Mouse (Mus musculus): ENCODE results near the gene Cryzl1. TPM values are rescaled to one million over a fixed set of nuclear protein-coding genes. Genes with fewer than 3 reads are reported as not detected.
"Not testable (repeated sequence)": the region's sequence is repeated elsewhere in the genome, so short reads cannot be mapped to it uniquely, and the experiment has no call there.

Cryzl1 gene
- polyA plus RNA-seq, 1 experiment from 2014 or later, result 40.9 TPM

DNA sequence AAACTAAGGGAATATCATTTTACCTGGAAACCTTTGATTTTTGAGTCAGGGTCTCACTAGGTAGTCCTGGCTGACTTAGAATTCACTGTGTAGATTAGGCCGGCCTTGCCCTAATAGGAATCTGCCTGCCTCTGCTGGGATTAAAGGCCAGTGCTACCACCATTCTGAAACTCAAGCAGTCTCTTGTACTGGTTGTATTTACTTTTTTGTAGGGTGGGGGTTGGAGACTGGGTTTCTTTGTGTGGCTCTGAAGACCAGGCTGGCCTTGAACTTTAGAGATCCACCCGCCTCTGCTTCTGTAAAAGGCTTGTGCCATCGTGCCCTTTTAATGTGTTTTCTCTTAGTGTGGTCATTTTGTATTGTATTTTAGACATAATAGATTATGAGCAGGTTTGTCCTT lies 79.5 kb downstream of the Cryzl1 start:
- 55% methylated on average over 3 of the region's 3 CpGs for WGBS (ENCODE audit: insufficient replicate concordance)
- H3K27ac ChIP-seq, result no peak overlapping the region

DNA sequence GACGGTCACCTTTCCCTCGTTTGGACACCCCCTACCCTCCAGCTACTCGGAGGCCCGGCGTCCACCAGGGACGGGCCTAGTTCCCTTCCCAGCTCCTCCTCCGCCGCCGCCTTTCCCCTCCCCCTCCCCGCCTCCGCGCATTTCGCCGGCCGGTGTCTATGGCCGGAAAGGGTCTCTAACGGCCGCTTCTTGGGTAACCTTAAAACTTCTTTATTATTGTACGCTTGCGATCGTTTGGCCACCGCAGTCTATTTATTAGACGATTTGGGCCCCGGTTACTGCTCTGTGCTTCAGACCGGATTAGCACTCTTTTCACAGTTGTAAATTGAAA lies 80.6 kb downstream of the Cryzl1 start:
- H3K9me3 ChIP-seq (replicated peaks), result no peaks in the 10 kb centered on the region
- H3K4me3 ChIP-seq, result peak overlapping the region; percentile 83
- peak overlapping the region; percentile 94 for H3K9ac ChIP-seq
- H3K4me1 ChIP-seq, result peaks cover 41% of the 10 kb centered on the region
- peak overlapping the region; percentile 99 for H3K4me2 ChIP-seq
- peak; percentile 58 for ATAC-seq
- WGBS (ENCODE audit: insufficient replicate concordance), result under 1% methylated on average over 25 of the region's 25 CpGs
- no peaks in the 10 kb centered on the region for H3K27me3 ChIP-seq (replicated peaks)
- peaks cover 36% of the 10 kb centered on the region for H3K36me3 ChIP-seq
- H3K27ac ChIP-seq, result peak overlapping the region; percentile 100

More for the DNA sequence above, 79.5 kb downstream of the Cryzl1 start:
- Histone ChIP-seq H3K4me1 (peaks cover 37% of the 10 kb centered on the region), H3K9ac (peak overlapping the region; percentile 58), H3K9me3 (replicated peaks) (no peaks in the 10 kb centered on the region), H3K36me3 (peaks cover 39% of the 10 kb centered on the region), H3K4me3 (peak overlapping the region; percentile 83), H3K27me3 (replicated peaks) (no peaks in the 10 kb centered on the region), H3K4me2 (peak overlapping the region; percentile 99)
- no peak for ATAC-seq

DNA sequence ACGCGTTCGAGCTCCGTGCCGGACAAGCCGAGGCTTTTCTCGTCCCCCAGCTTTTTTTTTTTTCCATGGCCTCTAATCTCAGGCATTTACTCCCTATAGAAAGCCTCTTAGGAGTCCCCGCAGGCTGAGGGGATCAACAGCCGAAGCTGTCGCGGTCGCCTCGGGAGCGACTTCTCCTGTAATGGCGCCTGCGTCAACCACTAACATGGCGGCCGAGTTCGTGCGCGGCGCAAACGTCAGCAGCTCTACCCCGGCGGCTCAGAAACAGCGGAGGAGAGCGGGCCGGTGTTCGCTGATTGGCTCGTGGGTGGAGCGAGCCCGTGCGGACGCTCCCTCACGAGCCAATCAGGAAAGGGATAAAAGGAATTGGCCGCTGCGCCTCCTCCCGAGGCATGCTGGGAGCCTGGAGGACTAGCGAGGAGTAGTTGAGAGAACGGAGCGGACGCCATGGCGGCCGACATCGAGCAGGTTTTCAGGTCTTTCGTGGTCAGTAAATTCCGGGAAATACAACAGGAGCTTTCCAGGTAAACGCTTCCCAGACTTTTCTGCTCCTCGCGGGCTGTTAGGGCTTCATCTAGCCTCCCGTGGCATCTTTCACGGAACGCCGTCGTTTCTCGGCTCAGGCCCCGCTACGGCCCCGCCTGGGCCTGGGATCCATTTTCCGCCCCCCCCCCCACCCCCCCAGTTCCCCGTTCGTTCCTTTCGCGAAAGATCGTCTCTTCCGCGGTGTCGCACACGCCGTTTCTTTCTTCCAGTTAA lies 81.1 kb downstream of the Cryzl1 start, which contains the start of gene Son:
Gene Son (plus strand): TSS at position 46 of the 759 bp plus-strand sequence.
- Histone ChIP-seq H3K27me3 (replicated peaks) (no peaks in the 10 kb centered on the region), H3K9me3 (replicated peaks) (no peaks in the 10 kb centered on the region), H3K9ac (peak within 1 kb of the TSS; percentile 94), H3K4me2 (peak within 1 kb of the TSS; percentile 99), H3K36me3 (peaks cover 40% of the 10 kb centered on the region), H3K27ac (peak within 1 kb of the TSS; percentile 100), H3K4me1 (peaks cover 41% of the 10 kb centered on the region), H3K4me3 (peak within 1 kb of the TSS; percentile 83)
- peak; percentile 89 for ATAC-seq
- WGBS (ENCODE audit: insufficient replicate concordance), result under 1% methylated on average over 70 of the region's 70 CpGs

- ATAC-seq, result peak; percentile 88
These were observed 81.9 kb downstream of the Cryzl1 start, which contains the start of gene Gart for GRCm38 (mm10) chr16:91646681-91647419. Gene Gart (minus strand): TSS chr16:91646952.

DNA sequence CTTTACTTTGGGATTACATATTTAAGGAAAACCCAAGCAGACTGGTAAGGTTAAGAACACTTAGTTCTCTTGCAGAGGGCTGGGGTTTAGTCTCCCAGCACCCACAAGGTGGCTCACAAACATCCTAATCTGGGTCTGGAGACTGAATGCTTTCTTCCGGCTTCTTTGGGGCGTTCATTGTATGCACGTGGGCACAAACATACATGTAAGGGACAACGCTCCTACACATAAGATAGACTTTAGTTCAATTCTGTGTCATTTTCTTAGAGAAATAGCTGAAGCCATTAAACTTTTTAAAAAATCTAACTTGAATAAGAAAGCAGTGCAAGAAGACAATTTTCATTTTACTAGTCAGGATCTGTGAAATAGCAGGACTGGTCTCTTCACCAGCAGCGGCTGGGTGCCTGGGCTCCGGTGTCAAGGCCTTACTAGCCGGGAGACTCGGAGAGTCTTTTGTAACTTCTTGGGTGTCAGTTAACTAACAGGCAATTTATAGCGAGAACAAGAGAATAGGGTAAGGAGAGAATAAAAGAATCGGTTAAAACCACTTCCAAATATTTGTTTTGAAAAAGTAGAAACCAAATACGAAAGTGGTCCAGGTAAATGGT lies 82.7 kb downstream of the Cryzl1 start:
- peaks cover 40% of the 10 kb centered on the region for H3K36me3 ChIP-seq
- peaks cover 32% of the 10 kb centered on the region for H3K4me1 ChIP-seq
- no peak for ATAC-seq
- H3K27me3 ChIP-seq (replicated peaks), result no peaks in the 10 kb centered on the region
- H3K4me2 ChIP-seq, result peak overlapping the region; percentile 99
- under 1% methylated on average over 11 of the region's 11 CpGs for WGBS (ENCODE audit: insufficient replicate concordance)
- peak overlapping the region; percentile 94 for H3K9ac ChIP-seq
- H3K9me3 ChIP-seq (replicated peaks), result no peaks in the 10 kb centered on the region
- H3K27ac ChIP-seq, result peak overlapping the region; percentile 100
- peak overlapping the region; percentile 83 for H3K4me3 ChIP-seq

More at GRCm38 (mm10) chr16:91646681-91647419, 81.9 kb downstream of the Cryzl1 start, which contains the start of gene Gart:
- Histone ChIP-seq H3K4me3 (peak within 1 kb of the TSS; percentile 83), H3K36me3 (peaks cover 40% of the 10 kb centered on the region), H3K27ac (peak within 1 kb of the TSS; percentile 100), H3K9ac (peak within 1 kb of the TSS; percentile 94), H3K4me2 (peak within 1 kb of the TSS; percentile 99), H3K4me1 (peaks cover 33% of the 10 kb centered on the region), H3K9me3 (replicated peaks) (no peaks in the 10 kb centered on the region), H3K27me3 (replicated peaks) (no peaks in the 10 kb centered on the region)
- under 1% methylated on average over 59 of the region's 59 CpGs for WGBS (ENCODE audit: insufficient replicate concordance)

DNA sequence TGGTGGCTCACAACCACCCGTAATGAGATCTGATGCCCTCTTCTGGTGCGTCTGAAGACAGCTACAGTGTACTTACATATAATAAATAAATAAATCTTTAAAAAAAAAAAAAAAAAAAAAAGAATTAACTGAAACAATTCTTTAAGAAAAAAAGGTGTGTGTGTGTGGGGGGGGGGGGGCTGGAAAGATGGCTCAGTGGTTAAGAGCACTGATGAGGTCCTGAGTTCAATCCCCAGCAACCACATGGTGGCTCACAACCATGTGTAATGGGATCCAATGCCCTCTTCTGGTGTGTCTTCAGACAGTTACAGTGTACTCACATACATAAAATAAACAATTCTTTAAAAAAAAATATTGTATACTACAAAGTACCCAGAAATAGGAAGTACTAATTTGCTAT lies 83.4 kb downstream of the Cryzl1 start:
- peak overlapping the region; percentile 35 for H3K4me3 ChIP-seq
- H3K9me3 ChIP-seq (replicated peaks); H3K27ac ChIP-seq; H3K9ac ChIP-seq; H3K27me3 ChIP-seq (replicated peaks); ATAC-seq: not testable (repeated sequence)
- H3K4me1 ChIP-seq, result peaks cover 27% of the 10 kb centered on the region
- H3K36me3 ChIP-seq, result peaks cover 42% of the 10 kb centered on the region
- 63% methylated on average over 1 of the region's 2 CpGs for WGBS (ENCODE audit: insufficient replicate concordance)
- peak overlapping the region; percentile 99 for H3K4me2 ChIP-seq

- no peak for ATAC-seq
- H3K27me3 ChIP-seq (replicated peaks), result no peaks in the 10 kb centered on the region
- peaks cover 45% of the 10 kb centered on the region for H3K36me3 ChIP-seq
- H3K4me3 ChIP-seq, result peak overlapping the region; percentile 20; the same call in 1 of the 2 replicates
- peaks cover 24% of the 10 kb centered on the region for H3K4me1 ChIP-seq
- 48% methylated on average over 2 of the region's 2 CpGs for WGBS (ENCODE audit: insufficient replicate concordance)
- peak overlapping the region; percentile 99 for H3K4me2 ChIP-seq
- H3K9me3 ChIP-seq (replicated peaks), result no peaks in the 10 kb centered on the region
- peak overlapping the region; percentile 36 for H3K9ac ChIP-seq
- H3K27ac ChIP-seq, result peak overlapping the region; percentile 45
These were observed 83.9 kb downstream of the Cryzl1 start for GRCm38 (mm10) chr16:91644901-91645300.

DNA sequence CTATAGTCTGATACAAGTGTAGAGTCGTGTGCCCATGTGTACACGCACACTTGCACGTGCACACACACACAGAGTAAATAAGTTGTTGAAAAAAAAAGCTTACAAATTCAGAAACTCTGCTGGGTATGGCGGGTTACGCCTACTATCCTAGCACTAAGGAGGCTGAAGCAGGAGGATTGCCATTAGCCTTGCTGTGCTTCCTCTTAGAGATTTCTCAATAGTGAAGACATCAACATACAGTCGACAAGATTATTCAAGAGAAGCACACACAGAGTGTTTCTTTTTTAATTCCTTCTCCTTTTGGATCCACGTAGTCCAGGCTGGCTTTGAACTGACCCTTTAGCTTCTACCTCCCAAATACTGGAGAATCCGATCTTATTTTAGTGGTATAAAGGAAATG lies 88.6 kb downstream of the Cryzl1 start:
- no peak overlapping the region for H3K4me2 ChIP-seq
- peaks cover 92% of the 10 kb centered on the region for H3K36me3 ChIP-seq
- no peak overlapping the region for H3K27ac ChIP-seq
- no peak overlapping the region for H3K4me3 ChIP-seq
- H3K27me3 ChIP-seq (replicated peaks), result no peaks in the 10 kb centered on the region
- WGBS (ENCODE audit: insufficient replicate concordance), result 85% methylated on average over 8 of the region's 8 CpGs
- no peaks in the 10 kb centered on the region for H3K9me3 ChIP-seq (replicated peaks)
- ATAC-seq, result no peak
- no peak overlapping the region for H3K9ac ChIP-seq
- H3K4me1 ChIP-seq, result peaks cover 15% of the 10 kb centered on the region

DNA sequence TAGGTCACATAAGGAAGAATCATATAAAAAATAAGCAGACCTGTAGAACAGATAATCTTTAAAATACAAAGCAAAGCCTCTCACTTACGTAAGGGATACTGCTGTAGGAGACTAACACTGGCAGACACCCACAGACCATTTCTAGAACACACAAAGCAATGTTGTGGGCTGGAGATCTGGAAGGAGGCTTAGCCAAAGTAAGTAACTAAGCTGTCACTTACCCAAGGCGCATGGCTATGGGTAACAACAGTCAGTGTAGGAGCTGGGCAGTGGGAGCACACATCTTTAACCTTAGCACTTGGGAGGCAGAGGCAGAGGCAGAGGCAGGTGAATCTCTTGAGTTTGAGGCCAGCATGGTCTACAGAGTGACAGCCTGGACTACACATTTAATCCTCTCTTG lies 89.1 kb downstream of the Cryzl1 start:
- no peak for ATAC-seq
- 93% methylated on average over 2 of the region's 2 CpGs for WGBS (ENCODE audit: insufficient replicate concordance)
- H3K4me2 ChIP-seq, result no peak overlapping the region
- H3K9me3 ChIP-seq (replicated peaks), result no peaks in the 10 kb centered on the region
- no peak overlapping the region for H3K27ac ChIP-seq
- H3K4me1 ChIP-seq, result peaks cover 13% of the 10 kb centered on the region
- H3K4me3 ChIP-seq, result no peak overlapping the region
- peaks cover 94% of the 10 kb centered on the region for H3K36me3 ChIP-seq
- H3K9ac ChIP-seq, result no peak overlapping the region
- H3K27me3 ChIP-seq (replicated peaks), result no peaks in the 10 kb centered on the region

Measured in liver, embryonic 12.5 days (tissue).